ENCODE assay signal across 10 mouse cellular contexts in the genomic region with DNA sequence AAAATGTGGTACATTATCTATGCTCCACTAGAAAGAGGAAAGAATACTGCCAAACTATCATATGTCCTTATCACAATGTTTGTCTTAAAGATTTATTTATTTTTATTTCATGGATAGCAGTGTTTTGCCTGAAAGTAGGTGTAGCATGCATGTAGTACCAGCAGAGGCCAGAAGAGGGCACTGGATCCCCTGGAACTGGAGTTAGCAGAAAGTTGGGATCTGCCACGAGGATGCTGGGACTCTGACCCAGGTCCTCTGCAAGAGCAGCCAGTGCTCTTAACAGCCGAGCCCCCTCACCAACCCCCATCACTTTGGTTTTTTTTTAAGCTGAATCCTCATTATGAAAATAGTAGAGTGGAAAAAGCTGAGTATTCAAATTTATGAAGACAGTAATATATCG. TPM values are rescaled to one million over a fixed set of nuclear protein-coding genes. Genes with fewer than 3 reads are reported as not detected.
DNase-seq lines count a peak whose midpoint lies in the region; ATAC-seq and TF ChIP-seq lines count a peak whose summit lies in the region.
"Had no signal": no experiment of that assay in that cellular context is flagged by ENCODE, and none has a peak within 500 bp of the region (broad histone marks: within the 10 kb centered on the region; RNA-seq: fewer than 3 reads in every experiment).

No protein-coding gene starts in this region.

- no peak for ATAC-seq in forebrain, postnatal 0 days
- no peak for ATAC-seq in forebrain, embryonic 12.5 days (ENCODE audit: low FRiP score)

- no peak overlapping the region for H3K27ac ChIP-seq in forebrain, postnatal 0 days (ENCODE audit: low read depth, low read length)
- H3K27ac ChIP-seq in forebrain, embryonic 12.5 days, result no peak overlapping the region
- H3K27ac ChIP-seq in limb, embryonic 10.5 days, result no peak overlapping the region; the same call in 1 of the 2 replicates
- H3K27ac ChIP-seq: heart, embryonic 15.5 days; limb, embryonic 15.5 days had no signal

- TF ChIP-seq CTCF in forebrain, postnatal 0 days (IDR thresholded peaks at IDR 0.05; ENCODE audit: low read depth), result peak; percentile 63

- H3K9ac ChIP-seq in forebrain, postnatal 0 days, result no peak overlapping the region
- no peak overlapping the region for H3K9ac ChIP-seq in forebrain, embryonic 12.5 days
- H3K9ac ChIP-seq: heart, embryonic 15.5 days; limb, embryonic 15.5 days had no signal

- DNase-seq in forebrain, postnatal 0 days, result no peak
- peak; percentile 30 for DNase-seq in ovary, postnatal 36 days (ENCODE audit: low spot score)
- DNase-seq in ovary, postnatal 14 days (ENCODE audit: low spot score), result no peak
- DNase-seq in limb, embryonic 10.5 days (ENCODE audit: low spot score), result peak; percentile 52
- DNase-seq in thymus, postnatal 0 days (ENCODE audit: low spot score), result peak; percentile 7
- DNase-seq in urinary bladder, postnatal 36 days (ENCODE audit: low spot score in 2 of 2), result no peak
- no peak for DNase-seq in right cerebral cortex, postnatal 36 days (ENCODE audit: low spot score in 2 of 2)

- no peak overlapping the region for H3K4me2 ChIP-seq in forebrain, postnatal 0 days (ENCODE audit: low read depth)
- no peak overlapping the region for H3K4me2 ChIP-seq in forebrain, embryonic 12.5 days
- H3K4me2 ChIP-seq: heart, embryonic 15.5 days; limb, embryonic 15.5 days had no signal

- peaks cover 3% of the 10 kb centered on the region; the same call in 1 of the 2 replicates for H3K27me3 ChIP-seq in forebrain, postnatal 0 days (ENCODE audit: insufficient read depth, low read length)
- H3K27me3 ChIP-seq in forebrain, embryonic 12.5 days, result no peaks in the 10 kb centered on the region
- H3K27me3 ChIP-seq in limb, embryonic 10.5 days (ENCODE audit: low read depth, poor library complexity, severe bottlenecking), result no peaks in the 10 kb centered on the region
- H3K27me3 ChIP-seq: heart, embryonic 15.5 days; limb, embryonic 15.5 days had no signal

- no peaks in the 10 kb centered on the region for H3K4me1 ChIP-seq in forebrain, postnatal 0 days (ENCODE audit: insufficient read depth)
- peaks cover 9% of the 10 kb centered on the region; the same call in 1 of the 2 replicates for H3K4me1 ChIP-seq in forebrain, embryonic 12.5 days
- H3K4me1 ChIP-seq in limb, embryonic 10.5 days, result peaks cover 51% of the 10 kb centered on the region

- no peaks in the 10 kb centered on the region for H3K36me3 ChIP-seq in forebrain, postnatal 0 days (ENCODE audit: insufficient read depth)
- no peaks in the 10 kb centered on the region for H3K36me3 ChIP-seq in forebrain, embryonic 12.5 days (replicated peaks)
- peaks cover 5% of the 10 kb centered on the region for H3K36me3 ChIP-seq in limb, embryonic 10.5 days
- H3K36me3 ChIP-seq: limb, embryonic 15.5 days had no signal

- H3K4me3 ChIP-seq in forebrain, postnatal 0 days (ENCODE audit: low read depth, low read length), result no peak overlapping the region
- H3K4me3 ChIP-seq in forebrain, embryonic 12.5 days (replicated peaks), result no peak overlapping the region
- H3K4me3 ChIP-seq in limb, embryonic 10.5 days, result no peak overlapping the region
- H3K4me3 ChIP-seq: heart, embryonic 15.5 days; limb, embryonic 15.5 days had no signal

- H3K9me3 ChIP-seq in forebrain, postnatal 0 days (ENCODE audit: low read length), result no peaks in the 10 kb centered on the region
- H3K9me3 ChIP-seq in forebrain, embryonic 12.5 days, result no peaks in the 10 kb centered on the region
- no peaks in the 10 kb centered on the region for H3K9me3 ChIP-seq in limb, embryonic 10.5 days (replicated peaks)
- H3K9me3 ChIP-seq: heart, embryonic 15.5 days; limb, embryonic 15.5 days had no signal

- 77% methylated on average over 3 of the region's 3 CpGs for WGBS in forebrain, postnatal 0 days
- 83% methylated on average over 3 of the region's 3 CpGs for WGBS in forebrain, embryonic 12.5 days
- 86% methylated on average over 3 of the region's 3 CpGs for WGBS in limb, embryonic 10.5 days

RNA-seq across cellular contexts. Expression of a gene that starts 37.7 kb away (rescaled TPM):
- 3.2 and 6.1 TPM in 2 replicates for total RNA-seq in forebrain, postnatal 0 days (2014; rRNA removed)
- 0.67 and 1.5 TPM in 2 replicates for polyA plus RNA-seq in forebrain, postnatal 0 days (2015; fragmentation: Nextera tagmentation; extraction: Ambion mirVana)
- polyA plus RNA-seq in forebrain, embryonic 12.5 days (2016; fragmentation: Nextera tagmentation; extraction: Ambion mirVana), result 7.0 and 11.4 TPM in 2 replicates
- 5.4 and 7.2 TPM in 2 replicates for polyA plus RNA-seq in limb, embryonic 10.5 days (2016; fragmentation: Nextera tagmentation; extraction: Ambion mirVana)
- polyA plus RNA-seq in thymus, postnatal 0 days (2015; fragmentation: Nextera tagmentation; extraction: Ambion mirVana), result 2.3 and 3.3 TPM in 2 replicates

Comparison
In these comparisons a context has a peak if more than half of its experiments do, and no peak if none do; other contexts are left out.
1. DNase-seq: peak in ovary, postnatal 36 days (single experiment), limb, embryonic 10.5 days (single experiment) and thymus, postnatal 0 days (single experiment); none in forebrain, postnatal 0 days (single experiment), ovary, postnatal 14 days (single experiment), urinary bladder, postnatal 36 days (0 of 2) and right cerebral cortex, postnatal 36 days (0 of 2).